Mouse (Mus musculus) MEL (cell line): ENCODE results near the gene Gbx2.

Experiments used
- CHD1 ChIP-seq: IDR thresholded peaks from 2 replicates; pipeline ENCODE4 v1.6.1; 2012; ENCODE audit warnings: low read depth, mild to moderate bottlenecking, inconsistent platforms, low read length, improper control_type of control experiment
- CTCF ChIP-seq, 3 experiments: IDR thresholded peaks in 2 of 3; conservative IDR thresholded peaks in 1 of 3; 2 replicates each; pipeline ENCODE4 v1.5.1; 2011 to 2012; ENCODE audit warnings: low read length in 3 of 3, low read depth in 2 of 3, mild to moderate bottlenecking in 2 of 3, improper control_type of control experiment in 1 of 3, inconsistent platforms in 1 of 3, mixed read lengths in 1 of 3, moderate library complexity in 1 of 3; ENCODE audit not compliant: control insufficient read depth in 1 of 3, insufficient read depth in 1 of 3, poor library complexity in 1 of 3, severe bottlenecking in 1 of 3
- EP300 ChIP-seq, 2 experiments: IDR thresholded peaks; 2 replicates each; pipeline ENCODE4 v1.6.1; 2011; ENCODE audit warnings: improper control_type of control experiment in 2 of 2, low read length in 2 of 2, low read depth in 1 of 2, mild to moderate bottlenecking in 1 of 2
- GATA1 ChIP-seq: IDR thresholded peaks from 2 replicates; pipeline ENCODE4 v1.6.1; 2011; ENCODE audit warnings: low read depth, low read length, improper control_type of control experiment
- HCFC1 ChIP-seq: IDR thresholded peaks from 2 replicates; pipeline ENCODE4 v1.6.1; 2012; ENCODE audit warnings: low read depth, mild to moderate bottlenecking, inconsistent platforms, low read length, improper control_type of control experiment, moderate library complexity
- JUND ChIP-seq: IDR thresholded peaks from 2 replicates; pipeline ENCODE4 v1.6.1; 2011; ENCODE audit warnings: low read depth, mild to moderate bottlenecking, improper control_type of control experiment, low read length
- KAT2A ChIP-seq: conservative IDR thresholded peaks from 2 replicates; pipeline ENCODE4 v1.6.1; 2012; ENCODE audit warnings: low read depth, low read length, improper control_type of control experiment, inconsistent platforms
- MAX ChIP-seq: IDR thresholded peaks from 2 replicates; pipeline ENCODE4 v1.6.1; 2011; ENCODE audit warnings: low read length, improper control_type of control experiment
- MXI1 ChIP-seq: IDR thresholded peaks from 2 replicates; pipeline ENCODE4 v1.6.1; 2011; ENCODE audit warnings: mild to moderate bottlenecking, low read depth, low read length, improper control_type of control experiment
- POLR2A ChIP-seq, 2 experiments: IDR thresholded peaks; 2 replicates each; pipeline ENCODE4 v1.6.1; 2011 to 2012; ENCODE audit warnings: low read length in 2 of 2, mild to moderate bottlenecking in 2 of 2, control low read depth in 1 of 2, improper control_type of control experiment in 1 of 2, low read depth in 1 of 2, moderate library complexity in 1 of 2; ENCODE audit not compliant: control insufficient read depth in 1 of 2, insufficient read depth in 1 of 2, poor library complexity in 1 of 2
- RCOR1 ChIP-seq: IDR thresholded peaks from 2 replicates; pipeline ENCODE4 v1.6.1; 2012; ENCODE audit warnings: low read depth, mild to moderate bottlenecking, inconsistent platforms, low read length, improper control_type of control experiment

GRCm38 (mm10) chr1:89939596-89939960 lies 8.6 kb upstream of the Gbx2 start:
- TF ChIP-seq MXI1 (no peak), GATA1 (no peak), POLR2A (IDR thresholded peaks at IDR 0.05; ENCODE audit: control insufficient read depth in 1 of 2, insufficient read depth in 1 of 2, low read depth in 1 of 2, low read length in 2 of 2, poor library complexity in 1 of 2) (no peak), EP300 (IDR thresholded peaks at IDR 0.05; ENCODE audit: low read depth in 1 of 2, low read length in 2 of 2) (no peak), CTCF (IDR thresholded peaks at IDR 0.05 in 2 of 3, conservative IDR thresholded peaks at IDR 0.05 in 1 of 3; ENCODE audit: control insufficient read depth in 1 of 3, insufficient read depth in 1 of 3, low read depth in 2 of 3, low read length in 3 of 3, poor library complexity in 1 of 3, severe bottlenecking in 1 of 3) (no peak), KAT2A (no peak), JUND (no peak), CHD1 (no peak), MAX (no peak), HCFC1 (no peak), RCOR1 (no peak)
